Mouse (Mus musculus) stomach, embryonic 16.5 days (tissue): ENCODE measurements around the gene Rps18. TPM values are rescaled to one million over a fixed set of nuclear protein-coding genes. Genes with fewer than 3 reads are reported as not detected.

Experiments used
- ATAC-seq: fragments of 200-750 bp; cut with Nextera tagmentation; 2 replicates; pipeline ENCODE4 v1.8.0; 2017; ENCODE audit warnings: moderate number of reproducible peaks, moderate TSS enrichment; ENCODE audit not compliant: insufficient read depth, low FRiP score
- H3K27ac ChIP-seq: fragments of 300-500 bp; sonication (generic); 2 replicates; pipeline ENCODE4 v1.5.1; 2014; ENCODE audit warnings: low read length
- H3K27me3 ChIP-seq: fragments of 300-500 bp; sonication (generic); 2 replicates; pipeline ENCODE4 v1.6.1; 2014; ENCODE audit warnings: low read length, control low read depth, mixed read lengths; ENCODE audit not compliant: control insufficient read depth, insufficient read depth
- H3K36me3 ChIP-seq: fragments of 300-500 bp; sonication (generic); 2 replicates; pipeline ENCODE4 v1.6.1; 2014; ENCODE audit warnings: low read length; ENCODE audit not compliant: control insufficient read depth, insufficient read depth
- H3K4me1 ChIP-seq: fragments of 300-500 bp; sonication (generic); 2 replicates; pipeline ENCODE4 v1.6.1; 2014; ENCODE audit warnings: low read length, control low read depth, mixed read lengths; ENCODE audit not compliant: control insufficient read depth, insufficient read depth
- H3K4me2 ChIP-seq: fragments of 300-500 bp; sonication (generic); 2 replicates; pipeline ENCODE4 v1.6.1; 2014; ENCODE audit warnings: low read depth, low read length, mixed read lengths
- H3K4me3 ChIP-seq: fragments of 300-500 bp; sonication (generic); replicated peaks from 2 replicates; pipeline ENCODE4 v1.5.1; 2014; ENCODE audit warnings: mild to moderate bottlenecking, low read length
- H3K9ac ChIP-seq: fragments of 300-500 bp; sonication (generic); 2 replicates; pipeline ENCODE4 v1.6.1; 2014; ENCODE audit warnings: low read length
- H3K9me3 ChIP-seq: fragments of 300-500 bp; sonication (generic); replicated peaks from 2 replicates; pipeline ENCODE4 v1.6.1; 2016; ENCODE audit warnings: low read length, control low read depth; ENCODE audit not compliant: control insufficient read depth
- WGBS: fragments of 180-500 bp; shearing (Covaris S2); extraction: QIAGEN DNeasy Blood & Tissue Kit; methylation state at CpG from one replicate; pipeline ENCODE4 v1.1.7; 2014; 5-methylcytosine and 5-hydroxymethylcytosine counted together
- polyA plus RNA-seq: library from polyadenylated mRNA; unstranded; fragments of >200 nt; fragmentation: Nextera tagmentation; extraction: Ambion mirVana; gene quantifications from 2 replicates; pipeline ENCODE4 v1.2.1, GENCODE M21; 2015

Rps18 gene
- polyA plus RNA-seq, 1 experiment from 2014 or later, result 1,631 TPM

- Histone ChIP-seq H3K27ac (peak within 1 kb of the TSS; percentile 50; the same call in 1 of the 2 replicates), H3K4me2 (peak within 1 kb of the TSS; percentile 95), H3K4me1 (peaks cover 16% of the 10 kb centered on the region), H3K9me3 (no peaks in the 10 kb centered on the region), H3K27me3 (no peaks in the 10 kb centered on the region), H3K36me3 (peaks cover 12% of the 10 kb centered on the region; the same call in 1 of the 2 replicates), H3K4me3 (peak within 1 kb of the TSS; percentile 94), H3K9ac (peak within 1 kb of the TSS; percentile 92)
- peak; percentile 88 for ATAC-seq
- WGBS, result under 1% methylated on average over 36 of the region's 36 CpGs
Measured at GRCm38 (mm10) chr17:33940206-33940805, 15.5 kb downstream of the Rps18 start, which contains the start of the genes Pfdn6 and Wdr46. Gene Pfdn6, minus strand, starts transcription at chr17:33940343. Gene Wdr46, plus strand, starts transcription at chr17:33940660.

- Histone ChIP-seq H3K36me3 (peaks cover 12% of the 10 kb centered on the region; the same call in 1 of the 2 replicates), H3K4me1 (peaks cover 16% of the 10 kb centered on the region), H3K27me3 (no peaks in the 10 kb centered on the region), H3K4me3 (no peak overlapping the region), H3K4me2 (no peak overlapping the region), H3K27ac (no peak overlapping the region), H3K9me3 (no peaks in the 10 kb centered on the region), H3K9ac (no peak overlapping the region)
- ATAC-seq, result no peak
- 76% methylated on average over 11 of the region's 11 CpGs for WGBS
Measured at GRCm38 (mm10) chr17:33938783-33939182, 17.0 kb downstream of the Rps18 start.

GRCm38 (mm10) chr17:33936993-33937392, 18.8 kb downstream of the Rps18 start:
- WGBS, result 81% methylated on average over 15 of the region's 15 CpGs
- no peak for ATAC-seq
- H3K36me3 ChIP-seq, result 0 out of 2 replicates have a peak, but pooled peaks cover 8% of the 10 kb centered on the region

GRCm38 (mm10) chr17:33935422-33936055, 20.3 kb downstream of the Rps18 start:
- Histone ChIP-seq H3K4me2 (no peak overlapping the region), H3K4me1 (peaks cover 19% of the 10 kb centered on the region), H3K27ac (no peak overlapping the region), H3K9me3 (no peaks in the 10 kb centered on the region), H3K4me3 (no peak overlapping the region), H3K9ac (no peak overlapping the region), H3K36me3 (0 out of 2 replicates have a peak, but pooled peaks cover 8% of the 10 kb centered on the region), H3K27me3 (no peaks in the 10 kb centered on the region)
- ATAC-seq, result no peak
- 82% methylated on average over 21 of the region's 21 CpGs for WGBS

More at GRCm38 (mm10) chr17:33936993-33937392, 18.8 kb downstream of the Rps18 start:
- Histone ChIP-seq H3K9ac (no peak overlapping the region), H3K9me3 (no peaks in the 10 kb centered on the region), H3K4me3 (no peak overlapping the region), H3K4me2 (no peak overlapping the region), H3K27me3 (no peaks in the 10 kb centered on the region), H3K27ac (no peak overlapping the region), H3K4me1 (peaks cover 16% of the 10 kb centered on the region)

- H3K27me3 ChIP-seq, result no peaks in the 10 kb centered on the region
- no peak overlapping the region for H3K27ac ChIP-seq
- H3K4me1 ChIP-seq, result peaks cover 17% of the 10 kb centered on the region
- no peak overlapping the region for H3K4me3 ChIP-seq
- no peaks in the 10 kb centered on the region for H3K9me3 ChIP-seq
- no peak overlapping the region for H3K4me2 ChIP-seq
- 0 out of 2 replicates have a peak, but pooled peaks cover 8% of the 10 kb centered on the region for H3K36me3 ChIP-seq
- no peak for ATAC-seq
- WGBS, result 91% methylated on average over 15 of the region's 15 CpGs
- no peak overlapping the region for H3K9ac ChIP-seq
Measured at GRCm38 (mm10) chr17:33932970-33933369, 22.8 kb downstream of the Rps18 start.

- Histone ChIP-seq H3K36me3 (0 out of 2 replicates have a peak, but pooled peaks cover 8% of the 10 kb centered on the region), H3K4me2 (no peak overlapping the region), H3K4me3 (no peak overlapping the region), H3K27ac (no peak overlapping the region), H3K27me3 (no peaks in the 10 kb centered on the region), H3K4me1 (peaks cover 19% of the 10 kb centered on the region), H3K9ac (no peak overlapping the region), H3K9me3 (no peaks in the 10 kb centered on the region)
- no peak for ATAC-seq
- WGBS, result 85% methylated on average over 14 of the region's 14 CpGs
Measured at GRCm38 (mm10) chr17:33932448-33932847, 23.4 kb downstream of the Rps18 start.

GRCm38 (mm10) chr17:33931947-33932346, 23.9 kb downstream of the Rps18 start:
- Histone ChIP-seq H3K4me3 (peak overlapping the region; percentile 63; the same call in 1 of the 2 replicates), H3K4me1 (peaks cover 19% of the 10 kb centered on the region), H3K27me3 (no peaks in the 10 kb centered on the region), H3K9ac (peak overlapping the region; percentile 21; the same call in 1 of the 2 replicates), H3K27ac (no peak overlapping the region), H3K36me3 (0 out of 2 replicates have a peak, but pooled peaks cover 8% of the 10 kb centered on the region), H3K9me3 (no peaks in the 10 kb centered on the region), H3K4me2 (peak overlapping the region; percentile 68; the same call in 1 of the 2 replicates)
- no peak for ATAC-seq
- WGBS, result 94% methylated on average over 11 of the region's 11 CpGs

GRCm38 (mm10) chr17:33931159-33931866, 24.5 kb downstream of the Rps18 start:
- Histone ChIP-seq H3K4me2 (peak overlapping the region; percentile 68), H3K27ac (peak overlapping the region; percentile 99), H3K36me3 (0 out of 2 replicates have a peak, but pooled peaks cover 8% of the 10 kb centered on the region), H3K27me3 (no peaks in the 10 kb centered on the region), H3K9me3 (no peaks in the 10 kb centered on the region), H3K4me3 (peak overlapping the region; percentile 63), H3K9ac (peak overlapping the region; percentile 82), H3K4me1 (peaks cover 19% of the 10 kb centered on the region)
- no peak for ATAC-seq
- 36% methylated on average over 18 of the region's 18 CpGs for WGBS
